ENCODE assay signal across 31 mouse cellular contexts in the genomic region with DNA sequence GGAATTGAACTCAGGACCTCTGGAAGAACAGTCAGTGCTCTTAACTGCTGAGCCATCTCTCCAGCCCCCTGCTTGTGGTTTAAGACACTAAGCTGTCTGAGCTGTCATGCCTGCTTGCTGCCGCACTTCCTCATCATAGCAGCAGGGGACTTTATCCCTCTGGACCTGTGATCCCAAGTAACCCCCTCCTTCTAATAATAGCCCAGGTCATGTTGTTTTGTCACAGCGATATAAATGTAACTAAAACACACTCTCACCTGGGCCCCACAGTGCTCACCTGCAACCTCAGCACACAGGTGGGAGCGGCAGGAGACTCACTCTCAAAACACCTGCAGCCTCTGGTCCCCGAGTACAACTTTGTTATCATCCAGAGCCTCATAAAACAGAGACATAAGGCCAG.
DNase-seq lines count a peak whose midpoint lies in the region; ATAC-seq and TF ChIP-seq lines count a peak whose summit lies in the region.
"Had no signal": no experiment of that assay in that cellular context is flagged by ENCODE, and none has a peak within 500 bp of the region (broad histone marks: within the 10 kb centered on the region; RNA-seq: fewer than 3 reads in every experiment).

No protein-coding gene starts in this region.

- DNase-seq in gastrocnemius, adult 2 months: no peak
- no peak for DNase-seq in gastrocnemius, postnatal 36 days
- no peak for DNase-seq in intestine, embryonic 14.5 days (ENCODE audit: low spot score)
- no peak for DNase-seq in ovary, postnatal 10 days (ENCODE audit: low spot score)
- no peak for DNase-seq in cerebellum, adult 9-11 months
- DNase-seq: adrenal gland, adult 2 months; adrenal gland, postnatal 36 days; B cell, adult 2 months; cerebellum, adult 11 months; cerebellum, postnatal 10 days; cerebellum, postnatal 36 days; embryo, embryonic 11 days; gastrocnemius, postnatal 10 days; heart, adult 18-20 months; heart, postnatal 14 days; heart, postnatal 4 days; kidney, adult 11 months; kidney, adult 8-10 months had no signal

- no peaks in the 10 kb centered on the region for H3K27me3 ChIP-seq in intestine, embryonic 14.5 days (replicated peaks; ENCODE audit: control insufficient read depth, insufficient read depth, low read length)
- no peaks in the 10 kb centered on the region for H3K27me3 ChIP-seq in intestine, postnatal 0 days (replicated peaks; ENCODE audit: control insufficient read depth, insufficient read depth, low read length)
- H3K27me3 ChIP-seq: CH12.LX; embryonic facial prominence, embryonic 13.5 days; forebrain, embryonic 12.5 days; forebrain, embryonic 15.5 days; heart, embryonic 12.5 days; heart, embryonic 15.5 days; hindbrain, embryonic 12.5 days; hindbrain, embryonic 15.5 days; Patski had no signal

- H3K4me1 ChIP-seq in intestine, embryonic 14.5 days (replicated peaks; ENCODE audit: control insufficient read depth, insufficient read depth, low read length): peaks cover 5% of the 10 kb centered on the region; the same call in 1 of the 2 replicates
- 0 out of 2 replicates have a peak, but pooled peaks cover 4% of the 10 kb centered on the region for H3K4me1 ChIP-seq in intestine, postnatal 0 days (replicated peaks; ENCODE audit: control insufficient read depth, insufficient read depth, low read length)
- H3K4me1 ChIP-seq: forebrain, embryonic 12.5 days; forebrain, embryonic 15.5 days; hindbrain, embryonic 12.5 days; hindbrain, embryonic 15.5 days had no signal

- no peak overlapping the region for H3K4me3 ChIP-seq in gastrocnemius, adult 2 months
- H3K4me3 ChIP-seq in intestine, embryonic 14.5 days (ENCODE audit: low read depth, low read length): no peak overlapping the region
- no peak overlapping the region for H3K4me3 ChIP-seq in intestine, postnatal 0 days (ENCODE audit: low read depth, low read length)
- H3K4me3 ChIP-seq: embryonic facial prominence, embryonic 10.5 days; embryonic facial prominence, embryonic 13.5 days; erythroblast, embryonic 14.5 days; forebrain, embryonic 12.5 days; forebrain, embryonic 15.5 days; heart, embryonic 12.5 days; heart, embryonic 15.5 days; hindbrain, embryonic 12.5 days; hindbrain, embryonic 15.5 days had no signal

- H3K4me2 ChIP-seq in intestine, embryonic 14.5 days (ENCODE audit: low read length): no peak overlapping the region
- H3K4me2 ChIP-seq in intestine, postnatal 0 days (replicated peaks; ENCODE audit: low read depth): no peak overlapping the region
- H3K4me2 ChIP-seq: embryonic facial prominence, embryonic 13.5 days; forebrain, embryonic 12.5 days; forebrain, embryonic 15.5 days; heart, embryonic 12.5 days; heart, embryonic 15.5 days; hindbrain, embryonic 12.5 days; hindbrain, embryonic 15.5 days had no signal

- intact Hi-C loops in gastrocnemius, adult 2 months (cut with DNase I): no loop called here
- intact Hi-C loops in gastrocnemius, postnatal 36 days (cut with DNase I): loop anchor here (1.0 kb wide), 1 partner anchor 20 kb away; no protein-coding TSS in a partner anchor

- no peaks in the 10 kb centered on the region for H3K36me3 ChIP-seq in intestine, embryonic 14.5 days (ENCODE audit: control insufficient read depth, insufficient read depth, low read length)
- H3K36me3 ChIP-seq in intestine, postnatal 0 days (ENCODE audit: control insufficient read depth, insufficient read depth): no peaks in the 10 kb centered on the region
- H3K36me3 ChIP-seq: embryonic facial prominence, embryonic 10.5 days; embryonic facial prominence, embryonic 13.5 days; forebrain, embryonic 12.5 days; forebrain, embryonic 15.5 days; G1E; heart, embryonic 12.5 days; heart, embryonic 15.5 days; hindbrain, embryonic 12.5 days; hindbrain, embryonic 15.5 days had no signal

- 56% methylated on average over 4 of the region's 4 CpGs for WGBS in intestine, embryonic 14.5 days
- 35% methylated on average over 4 of the region's 4 CpGs for WGBS in intestine, postnatal 0 days

- peak; percentile 67 for ATAC-seq in intestine, embryonic 14.5 days (replicated peaks; ENCODE audit: low FRiP score, low TSS enrichment, low read depth)
- peak; percentile 93 for ATAC-seq in intestine, postnatal 0 days
- ATAC-seq: forebrain, embryonic 15.5 days; Patski had no signal

- 0 out of 2 replicates have a peak, but pooled peaks cover 5% of the 10 kb centered on the region for H3K9me3 ChIP-seq in intestine, embryonic 14.5 days (ENCODE audit: control insufficient read depth, low read length)
- no peaks in the 10 kb centered on the region for H3K9me3 ChIP-seq in intestine, postnatal 0 days (ENCODE audit: control insufficient read depth)
- H3K9me3 ChIP-seq: embryonic facial prominence, embryonic 10.5 days; forebrain, embryonic 12.5 days; G1E; heart, embryonic 15.5 days; hindbrain, embryonic 12.5 days; hindbrain, embryonic 15.5 days had no signal

- no peak overlapping the region for H3K9ac ChIP-seq in intestine, embryonic 14.5 days (ENCODE audit: low read length)
- H3K9ac ChIP-seq in intestine, postnatal 0 days (ENCODE audit: low read depth, low read length): no peak overlapping the region
- H3K9ac ChIP-seq: embryonic facial prominence, embryonic 13.5 days; forebrain, embryonic 12.5 days; forebrain, embryonic 15.5 days; heart, embryonic 12.5 days; heart, embryonic 15.5 days; hindbrain, embryonic 12.5 days; hindbrain, embryonic 15.5 days had no signal

- TF ChIP-seq CTCF in gastrocnemius, adult 2 months (IDR thresholded peaks at IDR 0.05): no peak
- TF ChIP-seq CTCF in intestine, postnatal 0 days (IDR thresholded peaks at IDR 0.05; ENCODE audit: low read depth): peak; percentile 35; the same call in 1 of the 2 replicates

- H3K27ac ChIP-seq in gastrocnemius, adult 2 months: 0 out of 2 replicates have a peak overlapping the region, but pooled peaks have one; percentile 28
- no peak overlapping the region for H3K27ac ChIP-seq in intestine, embryonic 14.5 days (ENCODE audit: low read depth)
- H3K27ac ChIP-seq in intestine, postnatal 0 days (ENCODE audit: low read depth, low read length): peak overlapping the region; percentile 54; the same call in 1 of the 2 replicates
- H3K27ac ChIP-seq: embryonic facial prominence, embryonic 10.5 days; embryonic facial prominence, embryonic 13.5 days; forebrain, embryonic 12.5 days; forebrain, embryonic 15.5 days; heart, embryonic 15.5 days; hindbrain, embryonic 12.5 days; hindbrain, embryonic 15.5 days had no signal
